Mouse (Mus musculus) kidney, embryonic 15.5 days (tissue): ENCODE data around the gene Fbxl20. TPM values are rescaled to one million over a fixed set of nuclear protein-coding genes. Genes with fewer than 3 reads are reported as not detected.
A peak's percentile ranks its signal among the peaks of the same experiment; 100 is the strongest.

Experiments
- ATAC-seq: fragments of 200-750 bp; cut with Nextera tagmentation; replicated peaks from 2 replicates; pipeline ENCODE4 v1.8.0; 2017; ENCODE audit warnings: moderate TSS enrichment; ENCODE audit not compliant: low FRiP score
- H3K27ac ChIP-seq: fragments of 300-500 bp; sonication (generic); 2 replicates; pipeline ENCODE4 v1.5.1; 2015; ENCODE audit warnings: mild to moderate bottlenecking, inconsistent platforms
- H3K27me3 ChIP-seq: fragments of 300-500 bp; sonication (generic); 2 replicates; pipeline ENCODE4 v1.6.1; 2015; ENCODE audit warnings: inconsistent platforms
- H3K36me3 ChIP-seq: fragments of 300-500 bp; sonication (generic); 2 replicates; pipeline ENCODE4 v1.6.1; 2015; ENCODE audit warnings: inconsistent platforms
- H3K4me1 ChIP-seq: fragments of 300-500 bp; sonication (generic); 2 replicates; pipeline ENCODE4 v1.6.1; 2015; ENCODE audit warnings: inconsistent platforms
- H3K4me2 ChIP-seq: fragments of 300-500 bp; sonication (generic); 2 replicates; pipeline ENCODE4 v1.6.1; 2015; ENCODE audit warnings: moderate library complexity, mild to moderate bottlenecking, inconsistent platforms
- H3K4me3 ChIP-seq: fragments of 300-500 bp; sonication (generic); replicated peaks from 2 replicates; pipeline ENCODE4 v1.5.1; 2015; ENCODE audit warnings: mild to moderate bottlenecking, inconsistent platforms
- H3K9ac ChIP-seq: fragments of 300-500 bp; sonication (generic); 2 replicates; pipeline ENCODE4 v1.6.1; 2015; ENCODE audit warnings: mild to moderate bottlenecking, inconsistent platforms
- H3K9me3 ChIP-seq: fragments of 300-500 bp; sonication (generic); replicated peaks from 2 replicates; pipeline ENCODE4 v1.6.1; 2016; ENCODE audit warnings: inconsistent platforms
- WGBS: fragments of 180-500 bp; shearing (Covaris S2); methylation state at CpG from one replicate; pipeline ENCODE4 v1.1.7; 2015; ENCODE audit warnings: mixed read lengths; 5-methylcytosine and 5-hydroxymethylcytosine counted together
- polyA plus RNA-seq: library from polyadenylated mRNA; unstranded; fragments of >200 nt; fragmentation: Nextera tagmentation; extraction: Ambion mirVana; gene quantifications from 2 replicates; pipeline ENCODE4 v1.2.1, GENCODE M21; 2015

Fbxl20 gene
- polyA plus RNA-seq, 1 experiment from 2014 or later: 20.3 TPM

GRCm38 (mm10) chr11:98086141-98086540, 64.1 kb downstream of the Fbxl20 start:
- H3K4me1 ChIP-seq: 0 out of 2 replicates have a peak, but pooled peaks cover 4% of the 10 kb centered on the region
- peaks cover 48% of the 10 kb centered on the region for H3K36me3 ChIP-seq
- no peak overlapping the region for H3K27ac ChIP-seq
- no peak for ATAC-seq
- no peaks in the 10 kb centered on the region for H3K27me3 ChIP-seq
- 93% methylated on average over 9 of the region's 9 CpGs for WGBS
- H3K4me3 ChIP-seq: no peak overlapping the region
- H3K9me3 ChIP-seq: no peaks in the 10 kb centered on the region
- no peak overlapping the region for H3K9ac ChIP-seq
- H3K4me2 ChIP-seq: no peak overlapping the region

GRCm38 (mm10) chr11:98082745-98083144, 67.5 kb downstream of the Fbxl20 start:
- Histone ChIP-seq H3K4me1 (no peaks in the 10 kb centered on the region), H3K27ac (no peak overlapping the region)

GRCm38 (mm10) chr11:98080450-98080849, 69.8 kb downstream of the Fbxl20 start:
- no peak for ATAC-seq
- Histone ChIP-seq H3K27me3 (0 out of 2 replicates have a peak, but pooled peaks cover 2% of the 10 kb centered on the region), H3K36me3 (peaks cover 8% of the 10 kb centered on the region), H3K4me2 (no peak overlapping the region), H3K9ac (no peak overlapping the region), H3K9me3 (no peaks in the 10 kb centered on the region), H3K4me3 (no peak overlapping the region), H3K27ac (no peak overlapping the region), H3K4me1 (no peaks in the 10 kb centered on the region)
- whole genome bisulfite sequencing: 83% methylated on average over 6 of the region's 6 CpGs

More at GRCm38 (mm10) chr11:98082745-98083144, 67.5 kb downstream of the Fbxl20 start:
- Histone ChIP-seq H3K27me3 (no peaks in the 10 kb centered on the region), H3K36me3 (peaks cover 18% of the 10 kb centered on the region), H3K9ac (no peak overlapping the region), H3K4me2 (no peak overlapping the region), H3K9me3 (no peaks in the 10 kb centered on the region), H3K4me3 (no peak overlapping the region)
- WGBS: 88% methylated on average over 7 of the region's 7 CpGs
- no peak for ATAC-seq

- Histone ChIP-seq H3K4me2 (no peak overlapping the region), H3K4me3 (no peak overlapping the region), H3K9me3 (no peaks in the 10 kb centered on the region), H3K27ac (no peak overlapping the region), H3K36me3 (no peaks in the 10 kb centered on the region), H3K4me1 (peaks cover 5% of the 10 kb centered on the region), H3K27me3 (0 out of 2 replicates have a peak, but pooled peaks cover 2% of the 10 kb centered on the region), H3K9ac (no peak overlapping the region)
- no peak for ATAC-seq
- WGBS: 86% methylated on average over 8 of the region's 8 CpGs
Measured at GRCm38 (mm10) chr11:98077086-98077485, 73.1 kb downstream of the Fbxl20 start.

- Histone ChIP-seq H3K4me3 (peak overlapping the region; percentile 21), H3K9ac (no peak overlapping the region), H3K36me3 (no peaks in the 10 kb centered on the region), H3K27me3 (0 out of 2 replicates have a peak, but pooled peaks cover 2% of the 10 kb centered on the region), H3K4me2 (peak overlapping the region; percentile 54), H3K27ac (no peak overlapping the region), H3K4me1 (peaks cover 5% of the 10 kb centered on the region), H3K9me3 (no peaks in the 10 kb centered on the region)
- ATAC-seq: no peak
- 14% methylated on average over 13 of the region's 13 CpGs for WGBS
Measured at GRCm38 (mm10) chr11:98075195-98075808, 74.9 kb downstream of the Fbxl20 start.

GRCm38 (mm10) chr11:98073442-98073841, 76.8 kb downstream of the Fbxl20 start:
- ATAC-seq: no peak
- Histone ChIP-seq H3K4me2 (no peak overlapping the region), H3K27ac (no peak overlapping the region), H3K27me3 (0 out of 2 replicates have a peak, but pooled peaks cover 2% of the 10 kb centered on the region), H3K4me3 (no peak overlapping the region), H3K4me1 (peaks cover 5% of the 10 kb centered on the region), H3K36me3 (no peaks in the 10 kb centered on the region), H3K9ac (no peak overlapping the region), H3K9me3 (no peaks in the 10 kb centered on the region)
- 92% methylated on average over 4 of the region's 4 CpGs for WGBS

GRCm38 (mm10) chr11:98067255-98067654, 82.9 kb downstream of the Fbxl20 start:
- H3K4me2 ChIP-seq: no peak overlapping the region
- no peak overlapping the region for H3K9ac ChIP-seq
- H3K4me3 ChIP-seq: no peak overlapping the region
- no peak overlapping the region for H3K27ac ChIP-seq
- H3K36me3 ChIP-seq: no peaks in the 10 kb centered on the region
- no peaks in the 10 kb centered on the region for H3K27me3 ChIP-seq
- 93% methylated on average over 21 of the region's 21 CpGs for WGBS
- H3K9me3 ChIP-seq: 0 out of 2 replicates have a peak, but pooled peaks cover 5% of the 10 kb centered on the region
- ATAC-seq: no peak
- no peaks in the 10 kb centered on the region for H3K4me1 ChIP-seq

- H3K4me3 ChIP-seq: no peak overlapping the region
Measured at GRCm38 (mm10) chr11:98066201-98066600, 84.0 kb downstream of the Fbxl20 start.

GRCm38 (mm10) chr11:98061904-98062562, 88.2 kb downstream of the Fbxl20 start:
- peaks cover 9% of the 10 kb centered on the region for H3K4me1 ChIP-seq
- H3K27ac ChIP-seq: no peak overlapping the region
- no peak for ATAC-seq
- no peaks in the 10 kb centered on the region for H3K9me3 ChIP-seq
- no peak overlapping the region for H3K4me2 ChIP-seq
- H3K36me3 ChIP-seq: no peaks in the 10 kb centered on the region
- WGBS: 66% methylated on average over 6 of the region's 6 CpGs
- 0 out of 2 replicates have a peak, but pooled peaks cover 2% of the 10 kb centered on the region for H3K27me3 ChIP-seq
- no peak overlapping the region for H3K9ac ChIP-seq
- no peak overlapping the region for H3K4me3 ChIP-seq

More at GRCm38 (mm10) chr11:98066201-98066600, 84.0 kb downstream of the Fbxl20 start:
- WGBS: 92% methylated on average over 12 of the region's 12 CpGs
- Histone ChIP-seq H3K4me2 (no peak overlapping the region), H3K27me3 (no peaks in the 10 kb centered on the region), H3K27ac (no peak overlapping the region), H3K9ac (no peak overlapping the region), H3K36me3 (no peaks in the 10 kb centered on the region), H3K4me1 (no peaks in the 10 kb centered on the region), H3K9me3 (0 out of 2 replicates have a peak, but pooled peaks cover 5% of the 10 kb centered on the region)
- ATAC-seq: no peak

- no peaks in the 10 kb centered on the region for H3K9me3 ChIP-seq
- no peak overlapping the region for H3K4me3 ChIP-seq
- H3K27ac ChIP-seq: no peak overlapping the region
- 72% methylated on average over 3 of the region's 3 CpGs for WGBS
- H3K9ac ChIP-seq: no peak overlapping the region
- no peaks in the 10 kb centered on the region for H3K36me3 ChIP-seq
- H3K4me1 ChIP-seq: peaks cover 11% of the 10 kb centered on the region
- H3K4me2 ChIP-seq: no peak overlapping the region
- 0 out of 2 replicates have a peak, but pooled peaks cover 5% of the 10 kb centered on the region for H3K27me3 ChIP-seq
- no peak for ATAC-seq
Measured at GRCm38 (mm10) chr11:98061441-98061840, 88.8 kb downstream of the Fbxl20 start.

GRCm38 (mm10) chr11:98060104-98060692, 90.0 kb downstream of the Fbxl20 start:
- 65% methylated on average over 5 of the region's 5 CpGs for WGBS
- Histone ChIP-seq H3K4me1 (peaks cover 11% of the 10 kb centered on the region), H3K36me3 (no peaks in the 10 kb centered on the region), H3K9ac (no peak overlapping the region), H3K27me3 (peaks cover 10% of the 10 kb centered on the region; the same call in 1 of the 2 replicates), H3K4me3 (no peak overlapping the region), H3K27ac (no peak overlapping the region), H3K4me2 (no peak overlapping the region), H3K9me3 (no peaks in the 10 kb centered on the region)
- ATAC-seq: no peak

GRCm38 (mm10) chr11:98059662-98060061, 90.5 kb downstream of the Fbxl20 start:
- ATAC-seq: no peak
- H3K9me3 ChIP-seq: no peaks in the 10 kb centered on the region
- no peak overlapping the region for H3K4me2 ChIP-seq
- H3K27ac ChIP-seq: no peak overlapping the region
- 63% methylated on average over 7 of the region's 7 CpGs for WGBS
- H3K9ac ChIP-seq: no peak overlapping the region
- no peak overlapping the region for H3K4me3 ChIP-seq
- peaks cover 13% of the 10 kb centered on the region; the same call in 1 of the 2 replicates for H3K27me3 ChIP-seq
- H3K4me1 ChIP-seq: peaks cover 11% of the 10 kb centered on the region
- H3K36me3 ChIP-seq: no peaks in the 10 kb centered on the region
